Mouse (Mus musculus) liver, adult 2 months (tissue): ENCODE measurements around the gene Zfp697. TPM values are rescaled to one million over a fixed set of nuclear protein-coding genes. Genes with fewer than 3 reads are reported as not detected.

ENCODE experiments used
- DNase-seq: peaks from one replicate; pipeline ENCODE4 v3.0.0-alpha.2; 2011; ENCODE audit warnings: low read depth, low spot score; ENCODE audit errors: extremely low read depth
- H3K27ac ChIP-seq: fragments of 200-500 bp; replicated peaks from 2 replicates; pipeline ENCODE4 v1.5.1; 2012; ENCODE audit warnings: low read depth, mild to moderate bottlenecking, control low read depth, inconsistent platforms, low read length; ENCODE audit not compliant: insufficient read depth
- H3K27me3 ChIP-seq: fragments of 200-500 bp; 2 replicates; pipeline ENCODE4 v1.6.1; 2012; ENCODE audit warnings: mild to moderate bottlenecking, moderate library complexity, low read length, inconsistent platforms; ENCODE audit not compliant: control insufficient read depth, insufficient read depth
- H3K36me3 ChIP-seq: fragments of 200-500 bp; 2 replicates; pipeline ENCODE4 v1.6.1; 2012; ENCODE audit warnings: low read length, inconsistent platforms; ENCODE audit not compliant: control insufficient read depth, insufficient read depth
- H3K4me1 ChIP-seq: fragments of 200-500 bp; 2 replicates; pipeline ENCODE4 v1.6.1; 2011; ENCODE audit warnings: low read length; ENCODE audit not compliant: control insufficient read depth, insufficient read depth
- H3K4me3 ChIP-seq: fragments of 200-500 bp; 2 replicates; pipeline ENCODE4 v1.5.1; 2011; ENCODE audit warnings: low read depth, mild to moderate bottlenecking, control low read depth, low read length, moderate library complexity; ENCODE audit not compliant: insufficient read depth
- H3K79me2 ChIP-seq: fragments of 200-500 bp; 2 replicates; pipeline ENCODE4 v1.6.1; 2012; ENCODE audit warnings: inconsistent platforms, mild to moderate bottlenecking, low read length, moderate library complexity; ENCODE audit not compliant: control insufficient read depth, insufficient read depth
- H3K9ac ChIP-seq: fragments of 200-500 bp; 2 replicates; pipeline ENCODE4 v1.6.1; 2012; ENCODE audit warnings: low read depth, mild to moderate bottlenecking, control low read depth, inconsistent platforms, low read length
- CTCF ChIP-seq: fragments of 200-500 bp; IDR thresholded peaks from 2 replicates; pipeline ENCODE4 v1.5.1; 2011; ENCODE audit warnings: low read depth, low read length, control low read depth
- POLR2A ChIP-seq: fragments of 200-500 bp; IDR thresholded peaks from 2 replicates; pipeline ENCODE4 v1.6.1; 2011; ENCODE audit warnings: low read length, control low read depth; ENCODE audit not compliant: insufficient read depth; ENCODE audit errors: extremely low read depth
- WGBS: fragments of 180-500 bp; shearing (Covaris S2); methylation state at CpG from one replicate; pipeline ENCODE4 v1.1.7; 2018; 5-methylcytosine and 5-hydroxymethylcytosine counted together
- polyA plus RNA-seq: library from polyadenylated mRNA; depleted of rRNA; stranded (reverse); fragments of >200 nt; gene quantifications from 2 replicates; pipeline ENCODE4 v1.2.3, GENCODE M21; 2012
- total RNA-seq: library from RNA; depleted of rRNA; stranded (reverse); fragments of >200 nt; gene quantifications from 2 replicates; pipeline ENCODE4 v1.2.3, GENCODE M21; 2014

Zfp697 gene
- total and polyA plus RNA-seq, 2 experiments, result 1.2 to 1.3 TPM

DNA sequence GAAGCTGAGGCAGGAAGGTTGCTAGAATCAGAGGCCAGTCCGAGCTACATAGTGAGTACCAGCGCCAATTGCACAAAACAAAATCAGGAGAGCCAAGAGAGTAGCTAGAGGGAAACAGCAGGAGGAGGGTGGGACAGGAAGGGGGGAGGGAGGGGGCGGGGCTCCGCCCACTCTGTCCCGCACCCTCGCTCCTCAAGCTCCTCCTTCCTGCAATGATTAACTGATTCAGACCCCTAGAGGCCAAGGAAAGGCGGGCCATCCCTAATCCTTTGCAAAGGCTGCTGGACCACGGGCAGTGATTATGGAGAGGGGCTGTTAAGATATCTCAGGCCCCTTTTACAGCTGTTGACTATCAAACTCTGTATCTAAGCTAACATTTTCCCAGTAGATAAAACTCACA lies 33.6 kb upstream of the Zfp697 start:
- TF ChIP-seq POLR2A, result no peak
- peak; percentile 12 for DNase-seq
- WGBS, result 25% methylated on average over 8 of the region's 8 CpGs

DNA sequence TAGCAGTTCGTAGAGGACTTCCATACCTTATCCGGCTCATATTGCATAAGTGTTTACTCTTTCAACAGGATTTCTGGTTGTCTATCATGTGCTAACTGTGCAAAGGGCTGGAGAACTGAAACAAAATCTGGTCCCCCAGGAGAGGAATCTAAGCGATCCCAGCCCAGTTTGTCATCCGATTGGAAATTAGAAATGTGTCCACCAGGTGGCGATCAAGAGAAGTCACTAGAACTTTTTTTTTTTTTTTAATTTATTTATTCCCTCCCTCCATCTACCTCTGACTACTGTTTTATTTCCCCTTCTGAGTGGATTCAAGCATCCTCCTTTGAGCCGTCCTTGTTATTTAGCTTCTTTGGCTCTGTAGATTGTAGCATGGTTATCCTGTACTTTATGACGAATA lies 28.4 kb upstream of the Zfp697 start:
- WGBS, result 26% methylated on average over 7 of the region's 7 CpGs
- Histone ChIP-seq H3K27ac (no peak overlapping the region), H3K27me3 (no peaks in the 10 kb centered on the region), H3K4me1 (no peaks in the 10 kb centered on the region), H3K4me3 (no peak overlapping the region), H3K79me2 (no peaks in the 10 kb centered on the region), H3K36me3 (no peaks in the 10 kb centered on the region), H3K9ac (no peak overlapping the region)
- DNase-seq, result peak; percentile 28
- no peak for TF ChIP-seq POLR2A
- peak; percentile 14; the same call in 1 of the 2 replicates for TF ChIP-seq CTCF

More for the DNA sequence above, 33.6 kb upstream of the Zfp697 start:
- H3K9ac ChIP-seq, result no peak overlapping the region
- no peaks in the 10 kb centered on the region for H3K4me1 ChIP-seq
- H3K36me3 ChIP-seq, result no peaks in the 10 kb centered on the region
- no peak overlapping the region for H3K27ac ChIP-seq
- no peak overlapping the region for H3K4me3 ChIP-seq
- 0 out of 2 replicates have a peak, but pooled peaks cover 2% of the 10 kb centered on the region for H3K27me3 ChIP-seq
- H3K79me2 ChIP-seq, result no peaks in the 10 kb centered on the region

DNA sequence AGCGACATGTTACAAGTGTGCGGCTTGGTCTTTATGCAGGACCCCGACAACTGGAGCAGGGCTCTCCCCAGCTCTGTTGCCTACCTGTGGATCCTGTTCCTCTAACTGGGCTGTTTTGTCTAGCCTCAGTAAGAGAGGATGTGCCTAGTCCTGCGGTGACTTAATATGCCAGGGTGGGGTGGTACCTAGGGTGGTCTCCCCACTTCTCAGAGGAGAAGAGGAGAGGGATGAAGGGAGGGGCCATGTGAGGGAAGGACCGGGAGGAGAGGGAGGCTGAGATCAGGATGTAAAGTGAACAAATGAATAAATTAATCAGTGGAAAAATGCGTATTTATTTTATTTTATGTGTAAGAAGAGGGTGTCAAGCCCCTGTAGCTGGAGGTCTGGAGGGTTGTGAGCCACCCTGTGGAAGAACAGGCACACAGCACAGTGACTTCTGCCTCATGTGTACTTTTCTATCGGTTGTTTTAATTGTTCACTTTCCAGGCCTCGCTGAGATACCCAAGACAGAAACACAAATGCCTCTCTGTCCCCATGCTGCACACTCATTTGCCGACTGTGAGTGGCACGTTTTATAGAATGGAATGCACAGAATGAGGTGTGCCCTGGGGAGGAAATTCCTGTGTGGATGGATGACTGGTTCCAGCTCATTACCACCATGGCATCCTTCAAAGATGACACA lies 26.8 kb upstream of the Zfp697 start:
- no peaks in the 10 kb centered on the region for H3K4me1 ChIP-seq
- WGBS, result 86% methylated on average over 10 of the region's 10 CpGs
- DNase-seq, result no peak
- H3K9ac ChIP-seq, result no peak overlapping the region
- H3K27ac ChIP-seq, result no peak overlapping the region
- H3K36me3 ChIP-seq, result no peaks in the 10 kb centered on the region
- H3K4me3 ChIP-seq, result no peak overlapping the region
- H3K79me2 ChIP-seq, result no peaks in the 10 kb centered on the region
- no peaks in the 10 kb centered on the region for H3K27me3 ChIP-seq
- no peak for TF ChIP-seq CTCF
- no peak for TF ChIP-seq POLR2A

DNA sequence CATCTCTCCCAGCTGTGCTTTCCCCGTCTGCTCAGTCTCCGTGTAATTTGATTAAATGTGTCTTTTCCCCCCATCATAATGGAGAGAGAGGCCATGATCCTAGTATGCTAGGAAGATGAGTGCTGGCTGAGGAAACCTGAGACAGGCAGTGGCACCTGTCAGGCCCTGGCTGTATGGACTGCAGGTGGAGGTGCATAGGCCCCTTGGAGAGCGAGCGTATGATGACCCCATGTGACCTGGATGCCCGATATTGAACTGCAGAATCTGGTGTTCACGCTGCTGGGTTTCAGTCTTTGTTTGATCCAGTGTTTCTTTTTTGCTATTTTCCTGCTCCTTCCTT lies 26.3 kb upstream of the Zfp697 start:
- DNase-seq, result no peak
- Histone ChIP-seq H3K79me2 (no peaks in the 10 kb centered on the region), H3K36me3 (no peaks in the 10 kb centered on the region), H3K27ac (no peak overlapping the region), H3K9ac (no peak overlapping the region), H3K4me1 (no peaks in the 10 kb centered on the region), H3K27me3 (no peaks in the 10 kb centered on the region), H3K4me3 (no peak overlapping the region)
- 93% methylated on average over 6 of the region's 6 CpGs for WGBS
- no peak for TF ChIP-seq POLR2A
- TF ChIP-seq CTCF, result no peak

DNA sequence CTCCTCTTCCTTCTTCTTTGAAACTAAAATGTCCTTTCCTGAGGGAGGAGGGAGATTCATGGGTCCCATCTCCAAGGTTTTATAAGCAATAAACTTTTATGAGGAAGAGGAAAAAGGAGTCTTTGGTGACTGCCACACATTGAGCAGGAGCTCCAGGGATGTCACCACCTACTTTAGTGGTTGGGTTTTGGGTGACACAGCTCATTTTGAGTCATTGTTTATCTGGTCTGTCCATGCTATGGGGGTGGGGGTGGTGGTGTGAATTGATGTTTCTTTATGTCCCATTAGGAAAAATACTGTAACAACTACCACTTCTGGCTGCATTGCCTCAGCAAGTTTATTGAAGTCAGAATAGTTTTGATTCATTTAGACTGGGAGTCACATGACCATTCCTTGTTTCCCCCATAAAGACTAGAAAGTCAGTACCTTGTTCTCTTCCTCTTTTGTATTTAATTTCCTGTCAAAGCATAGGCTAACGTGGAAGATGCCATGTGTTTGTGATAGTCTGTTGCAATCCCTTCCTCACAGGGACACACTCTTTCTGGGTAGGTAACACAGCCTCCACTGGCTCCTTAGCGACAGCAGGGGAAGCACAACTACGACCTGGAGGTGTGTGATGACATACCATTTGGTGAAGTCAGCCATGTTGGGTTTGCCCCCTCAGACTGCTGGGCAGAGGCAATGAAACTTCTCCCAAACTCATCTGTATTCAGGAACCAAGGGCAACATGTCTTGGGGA lies 25.5 kb upstream of the Zfp697 start:
- H3K36me3 ChIP-seq, result no peaks in the 10 kb centered on the region
- H3K27me3 ChIP-seq, result no peaks in the 10 kb centered on the region
- no peak overlapping the region for H3K9ac ChIP-seq
- no peaks in the 10 kb centered on the region for H3K79me2 ChIP-seq
- 66% methylated on average over 3 of the region's 3 CpGs for WGBS
- no peaks in the 10 kb centered on the region for H3K4me1 ChIP-seq
- H3K4me3 ChIP-seq, result no peak overlapping the region
- no peak for DNase-seq
- TF ChIP-seq POLR2A (no peak), CTCF (no peak)
- no peak overlapping the region for H3K27ac ChIP-seq

DNA sequence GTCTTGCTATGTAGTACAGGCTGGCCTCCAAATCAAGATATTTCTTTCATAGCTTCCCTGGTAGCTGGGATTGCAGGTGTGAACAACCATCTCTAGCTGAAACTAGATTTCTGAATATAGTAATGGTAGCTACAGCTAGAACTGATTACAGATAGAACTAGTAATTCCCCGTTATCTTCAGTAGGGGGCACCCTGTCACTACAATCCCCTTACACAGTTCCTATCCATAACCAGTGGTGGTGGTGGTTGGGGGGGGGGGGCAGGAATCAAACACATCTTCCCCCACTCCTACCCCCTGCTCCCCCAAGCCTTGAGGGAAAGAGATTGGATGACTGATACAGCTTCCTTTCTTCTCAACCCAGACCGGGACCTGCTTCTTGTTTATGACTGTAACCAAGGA lies 19.5 kb upstream of the Zfp697 start:
- TF ChIP-seq CTCF (peak; percentile 73), POLR2A (no peak)
- Histone ChIP-seq H3K4me1 (no peaks in the 10 kb centered on the region), H3K4me3 (no peak overlapping the region), H3K36me3 (no peaks in the 10 kb centered on the region), H3K27me3 (no peaks in the 10 kb centered on the region), H3K79me2 (no peaks in the 10 kb centered on the region), H3K9ac (no peak overlapping the region), H3K27ac (no peak overlapping the region)
- 36% methylated on average over 2 of the region's 2 CpGs for WGBS
- peak; percentile 35 for DNase-seq
